Mouse (Mus musculus) limb, embryonic 12.5 days (tissue): ENCODE results near the gene Ccdc171. TPM values are rescaled to one million over a fixed set of nuclear protein-coding genes. Genes with fewer than 3 reads are reported as not detected.

Source experiments
- ATAC-seq: fragments of 200-750 bp; cut with Nextera tagmentation; 2 replicates; pipeline ENCODE4 v1.8.0; 2017; ENCODE audit warnings: low read depth, moderate TSS enrichment; ENCODE audit not compliant: insufficient number of reproducible peaks, insufficient read depth, low FRiP score, low TSS enrichment
- H3K27ac ChIP-seq: fragments of 300-500 bp; sonication (generic); 2 replicates; pipeline ENCODE4 v1.5.1; 2016; ENCODE audit warnings: mild to moderate bottlenecking, moderate library complexity
- H3K27me3 ChIP-seq: fragments of 300-500 bp; sonication (generic); 2 replicates; pipeline ENCODE4 v1.6.1; 2016; ENCODE audit warnings: mild to moderate bottlenecking, moderate library complexity
- H3K36me3 ChIP-seq: fragments of 300-500 bp; sonication (generic); 2 replicates; pipeline ENCODE4 v1.6.1; 2016; ENCODE audit warnings: mild to moderate bottlenecking, moderate library complexity
- H3K4me1 ChIP-seq: fragments of 300-500 bp; sonication (generic); replicated peaks from 2 replicates; pipeline ENCODE4 v1.6.1; 2016
- H3K4me2 ChIP-seq: fragments of 300-500 bp; sonication (generic); 2 replicates; pipeline ENCODE4 v1.6.1; 2016; ENCODE audit warnings: mild to moderate bottlenecking, moderate library complexity
- H3K4me3 ChIP-seq: fragments of 300-500 bp; sonication (generic); replicated peaks from 2 replicates; pipeline ENCODE4 v1.5.1; 2016; ENCODE audit warnings: mild to moderate bottlenecking
- H3K9ac ChIP-seq: fragments of 300-500 bp; sonication (generic); replicated peaks from 2 replicates; pipeline ENCODE4 v1.6.1; 2016; ENCODE audit warnings: mild to moderate bottlenecking, moderate library complexity
- H3K9me3 ChIP-seq: fragments of 300-500 bp; sonication (generic); 2 replicates; pipeline ENCODE4 v1.6.1; 2016; ENCODE audit warnings: mild to moderate bottlenecking, moderate library complexity
- WGBS: fragments of 180-500 bp; shearing (Covaris S2); methylation state at CpG from one replicate; pipeline ENCODE4 v1.1.7; 2016; 5-methylcytosine and 5-hydroxymethylcytosine counted together
- polyA plus RNA-seq: library from polyadenylated mRNA; unstranded; fragments of >200 nt; fragmentation: Nextera tagmentation; extraction: Ambion mirVana; gene quantifications from 2 replicates; pipeline ENCODE4 v1.2.1, GENCODE M21; 2016

Ccdc171 gene
- polyA plus RNA-seq, 1 experiment from 2014 or later = 6.4 TPM

- Histone ChIP-seq H3K4me3 (no peak overlapping the region), H3K27me3 (no peaks in the 10 kb centered on the region), H3K27ac (no peak overlapping the region), H3K9me3 (no peaks in the 10 kb centered on the region), H3K4me1 (no peaks in the 10 kb centered on the region), H3K36me3 (no peaks in the 10 kb centered on the region), H3K9ac (no peak overlapping the region), H3K4me2 (no peak overlapping the region)
- no peak for ATAC-seq
- WGBS = 8% methylated on average over 2 of the region's 2 CpGs
These were observed 199.8 kb downstream of the Ccdc171 start for GRCm38 (mm10) chr4:83725136-83725535.

GRCm38 (mm10) chr4:83739137-83739890 is 214.0 kb downstream of the Ccdc171 start:
- peaks cover 17% of the 10 kb centered on the region for H3K4me1 ChIP-seq
- no peaks in the 10 kb centered on the region for H3K9me3 ChIP-seq
- ATAC-seq = no peak
- no peak overlapping the region for H3K27ac ChIP-seq
- 38% methylated on average over 9 of the region's 9 CpGs for WGBS
- no peak overlapping the region for H3K4me3 ChIP-seq
- no peak overlapping the region for H3K9ac ChIP-seq
- no peak overlapping the region for H3K4me2 ChIP-seq
- H3K27me3 ChIP-seq = no peaks in the 10 kb centered on the region; the same call in 1 of the 2 replicates
- H3K36me3 ChIP-seq = no peaks in the 10 kb centered on the region

GRCm38 (mm10) chr4:83739891-83740277 is 214.5 kb downstream of the Ccdc171 start:
- Histone ChIP-seq H3K4me3 (no peak overlapping the region), H3K4me1 (peaks cover 17% of the 10 kb centered on the region), H3K27ac (no peak overlapping the region), H3K27me3 (no peaks in the 10 kb centered on the region; the same call in 1 of the 2 replicates), H3K9ac (no peak overlapping the region), H3K4me2 (no peak overlapping the region), H3K36me3 (no peaks in the 10 kb centered on the region), H3K9me3 (no peaks in the 10 kb centered on the region)
- 42% methylated on average over 4 of the region's 4 CpGs for WGBS
- no peak for ATAC-seq

- WGBS = 26% methylated on average over 12 of the region's 12 CpGs
- peaks cover 17% of the 10 kb centered on the region for H3K4me1 ChIP-seq
- H3K4me2 ChIP-seq = peak overlapping the region; percentile 33
- no peak overlapping the region for H3K9ac ChIP-seq
- H3K27me3 ChIP-seq = no peaks in the 10 kb centered on the region; the same call in 1 of the 2 replicates
- no peaks in the 10 kb centered on the region for H3K36me3 ChIP-seq
- H3K4me3 ChIP-seq = no peak overlapping the region
- H3K27ac ChIP-seq = no peak overlapping the region
- no peaks in the 10 kb centered on the region for H3K9me3 ChIP-seq
- ATAC-seq = no peak
These were observed 217.6 kb downstream of the Ccdc171 start for GRCm38 (mm10) chr4:83742806-83743460.

- H3K4me2 ChIP-seq = no peak overlapping the region
- H3K9ac ChIP-seq = no peak overlapping the region
- ATAC-seq = no peak
- no peaks in the 10 kb centered on the region for H3K4me1 ChIP-seq
- H3K9me3 ChIP-seq = peaks cover 6% of the 10 kb centered on the region; the same call in 1 of the 2 replicates
- no peak overlapping the region for H3K4me3 ChIP-seq
- 94% methylated on average over 6 of the region's 6 CpGs for WGBS
- H3K27ac ChIP-seq = no peak overlapping the region
- H3K27me3 ChIP-seq = no peaks in the 10 kb centered on the region
- no peaks in the 10 kb centered on the region for H3K36me3 ChIP-seq
These were observed 249.8 kb downstream of the Ccdc171 start for GRCm38 (mm10) chr4:83775136-83775535.

- H3K4me1 ChIP-seq = no peaks in the 10 kb centered on the region
- H3K4me2 ChIP-seq = no peak overlapping the region
- ATAC-seq = no peak
- H3K27ac ChIP-seq = no peak overlapping the region
- H3K4me3 ChIP-seq = no peak overlapping the region
- H3K27me3 ChIP-seq = no peaks in the 10 kb centered on the region
- no peaks in the 10 kb centered on the region for H3K36me3 ChIP-seq
- 96% methylated on average over 4 of the region's 4 CpGs for WGBS
- H3K9ac ChIP-seq = no peak overlapping the region
- H3K9me3 ChIP-seq = peaks cover 6% of the 10 kb centered on the region; the same call in 1 of the 2 replicates
These were observed 254.7 kb downstream of the Ccdc171 start for GRCm38 (mm10) chr4:83780044-83780443.

GRCm38 (mm10) chr4:83785115-83785514 is 259.8 kb downstream of the Ccdc171 start:
- no peaks in the 10 kb centered on the region for H3K36me3 ChIP-seq
- no peak overlapping the region for H3K27ac ChIP-seq
- no peaks in the 10 kb centered on the region for H3K27me3 ChIP-seq
- no peak for ATAC-seq
- WGBS = 87% methylated on average over 2 of the region's 2 CpGs
- H3K4me2 ChIP-seq = no peak overlapping the region
- no peak overlapping the region for H3K9ac ChIP-seq
- no peak overlapping the region for H3K4me3 ChIP-seq
- H3K4me1 ChIP-seq = no peaks in the 10 kb centered on the region
- H3K9me3 ChIP-seq = no peaks in the 10 kb centered on the region

- Histone ChIP-seq H3K27me3 (no peaks in the 10 kb centered on the region), H3K4me1 (peaks cover 16% of the 10 kb centered on the region), H3K27ac (no peak overlapping the region), H3K9ac (no peak overlapping the region), H3K9me3 (no peaks in the 10 kb centered on the region), H3K4me2 (0 out of 2 replicates have a peak overlapping the region, but pooled peaks have one; percentile 30), H3K4me3 (no peak overlapping the region), H3K36me3 (no peaks in the 10 kb centered on the region)
- no peak for ATAC-seq
- WGBS = 11% methylated on average over 13 of the region's 13 CpGs
These were observed 266.5 kb downstream of the Ccdc171 start for GRCm38 (mm10) chr4:83791811-83792210.

- Histone ChIP-seq H3K4me1 (peaks cover 34% of the 10 kb centered on the region), H3K4me2 (0 out of 2 replicates have a peak overlapping the region, but pooled peaks have one; percentile 14), H3K4me3 (no peak overlapping the region), H3K36me3 (no peaks in the 10 kb centered on the region), H3K27me3 (no peaks in the 10 kb centered on the region), H3K9me3 (no peaks in the 10 kb centered on the region), H3K27ac (no peak overlapping the region), H3K9ac (no peak overlapping the region)
- ATAC-seq = no peak
- whole genome bisulfite sequencing = 18% methylated on average over 9 of the region's 9 CpGs
These were observed 269.1 kb downstream of the Ccdc171 start for GRCm38 (mm10) chr4:83794315-83794922.

GRCm38 (mm10) chr4:83794930-83795459 is 269.6 kb downstream of the Ccdc171 start:
- no peaks in the 10 kb centered on the region for H3K27me3 ChIP-seq
- H3K36me3 ChIP-seq = no peaks in the 10 kb centered on the region
- H3K4me1 ChIP-seq = peaks cover 34% of the 10 kb centered on the region
- H3K9ac ChIP-seq = no peak overlapping the region
- H3K4me2 ChIP-seq = no peak overlapping the region
- H3K9me3 ChIP-seq = no peaks in the 10 kb centered on the region
- 46% methylated on average over 5 of the region's 5 CpGs for WGBS
- H3K27ac ChIP-seq = no peak overlapping the region
- H3K4me3 ChIP-seq = no peak overlapping the region
- ATAC-seq = no peak

- 75% methylated on average over 14 of the region's 14 CpGs for WGBS
- ATAC-seq = no peak
- Histone ChIP-seq H3K27me3 (no peaks in the 10 kb centered on the region), H3K36me3 (no peaks in the 10 kb centered on the region), H3K9ac (no peak overlapping the region), H3K4me3 (no peak overlapping the region), H3K4me1 (peaks cover 28% of the 10 kb centered on the region), H3K27ac (no peak overlapping the region), H3K9me3 (no peaks in the 10 kb centered on the region), H3K4me2 (peak overlapping the region; percentile 0; the same call in 1 of the 2 replicates)
These were observed 272.6 kb downstream of the Ccdc171 start for GRCm38 (mm10) chr4:83797976-83798375.
